Mouse (Mus musculus) adrenal gland, adult 8-10 months (tissue): Measurements from ENCODE around the gene Tent4a. TPM values are rescaled to one million over a fixed set of nuclear protein-coding genes. Genes with fewer than 3 reads are reported as not detected.
A peak's percentile ranks its signal among the peaks of the same experiment; 100 is the strongest.

Experiments used
- DNase-seq: peaks from one replicate; pipeline ENCODE4 v3.0.0; 2022
- total RNA-seq, 4 experiments: library from RNA; stranded (reverse); gene quantifications; 2 replicates each; pipeline ENCODE4 v1.2.4; 2022

Tent4a gene
- total RNA-seq, 4 experiments from 2014 or later, result 22.6 to 24.5 (median 23.7) TPM

- no peak for DNase-seq
These were observed 15.3 kb downstream of the Tent4a start for GRCm38 (mm10) chr13:69519137-69519536.

- no peak for DNase-seq
These were observed 17.0 kb downstream of the Tent4a start for GRCm38 (mm10) chr13:69517445-69517844.

GRCm38 (mm10) chr13:69515091-69515490 is 19.3 kb downstream of the Tent4a start:
- no peak for DNase-seq

- DNase-seq, result no peak
These were observed 24.8 kb downstream of the Tent4a start for GRCm38 (mm10) chr13:69509391-69510244.

GRCm38 (mm10) chr13:69507666-69508065 is 26.8 kb downstream of the Tent4a start:
- DNase-seq, result peak; percentile 80

GRCm38 (mm10) chr13:69506341-69507086 is 27.9 kb downstream of the Tent4a start:
- DNase-seq, result no peak

- no peak for DNase-seq
These were observed 31.6 kb downstream of the Tent4a start for GRCm38 (mm10) chr13:69502863-69503262.

GRCm38 (mm10) chr13:69502157-69502750 is 32.2 kb downstream of the Tent4a start:
- no peak for DNase-seq

- no peak for DNase-seq
These were observed 36.1 kb downstream of the Tent4a start for GRCm38 (mm10) chr13:69498276-69498675.

- peak; percentile 41 for DNase-seq
These were observed 41.4 kb downstream of the Tent4a start for GRCm38 (mm10) chr13:69492876-69493463.

GRCm38 (mm10) chr13:69489777-69490176 is 44.6 kb downstream of the Tent4a start:
- no peak for DNase-seq

- no peak for DNase-seq
These were observed 45.7 kb downstream of the Tent4a start for GRCm38 (mm10) chr13:69488565-69489255.

GRCm38 (mm10) chr13:69487611-69488275 is 46.7 kb downstream of the Tent4a start:
- DNase-seq, result no peak

GRCm38 (mm10) chr13:69487108-69487507 is 47.3 kb downstream of the Tent4a start:
- no peak for DNase-seq

- peak; percentile 43 for DNase-seq
These were observed 48.6 kb downstream of the Tent4a start for GRCm38 (mm10) chr13:69485833-69486232.

- DNase-seq, result no peak
These were observed 49.1 kb downstream of the Tent4a start for GRCm38 (mm10) chr13:69485326-69485725.

- no peak for DNase-seq
These were observed 51.7 kb downstream of the Tent4a start for GRCm38 (mm10) chr13:69482751-69483150.

GRCm38 (mm10) chr13:69481634-69482505 is 52.5 kb downstream of the Tent4a start:
- DNase-seq, result peak; percentile 72

- DNase-seq, result no peak
These were observed 53.4 kb downstream of the Tent4a start for GRCm38 (mm10) chr13:69481026-69481425.

- DNase-seq, result no peak
These were observed 54.5 kb downstream of the Tent4a start for GRCm38 (mm10) chr13:69479906-69480305.

- DNase-seq, result no peak
These were observed 55.7 kb downstream of the Tent4a start for GRCm38 (mm10) chr13:69478703-69479102.
